Mouse (Mus musculus) kidney, adult 2 months (tissue): ENCODE measurements around the gene Depdc5. TPM values are rescaled to one million over a fixed set of nuclear protein-coding genes. Genes with fewer than 3 reads are reported as not detected.

Source experiments
- DNase-seq: peaks from one replicate; pipeline ENCODE4 v3.0.0; 2021
- H3K27ac ChIP-seq: fragments of 200-500 bp; 2 replicates; pipeline ENCODE4 v1.5.1; 2012; ENCODE audit warnings: low read depth, low read length, control low read depth, inconsistent platforms; ENCODE audit not compliant: insufficient read depth
- H3K27me3 ChIP-seq: fragments of 200-500 bp; replicated peaks from 2 replicates; pipeline ENCODE4 v1.6.1; 2012; ENCODE audit warnings: mild to moderate bottlenecking, moderate library complexity, low read length, inconsistent platforms; ENCODE audit not compliant: control insufficient read depth, insufficient read depth
- H3K36me3 ChIP-seq: fragments of 200-500 bp; 2 replicates; pipeline ENCODE4 v1.6.1; 2012; ENCODE audit warnings: mild to moderate bottlenecking, moderate library complexity, low read length, inconsistent platforms; ENCODE audit not compliant: control insufficient read depth, insufficient read depth
- H3K4me1 ChIP-seq: fragments of 200-500 bp; 2 replicates; pipeline ENCODE4 v1.6.1; 2011; ENCODE audit warnings: low read length; ENCODE audit not compliant: control insufficient read depth, insufficient read depth
- H3K4me3 ChIP-seq: fragments of 200-500 bp; 2 replicates; pipeline ENCODE4 v1.5.1; 2011; ENCODE audit warnings: mild to moderate bottlenecking, low read depth, low read length, control low read depth; ENCODE audit not compliant: insufficient read depth
- CTCF ChIP-seq: fragments of 200-500 bp; conservative IDR thresholded peaks from 2 replicates; pipeline ENCODE4 v1.5.1; 2011; ENCODE audit warnings: low read depth, mild to moderate bottlenecking, control low read depth, low read length, moderate library complexity, mixed read lengths; ENCODE audit not compliant: insufficient read depth, insufficient read length
- POLR2A ChIP-seq: fragments of 200-500 bp; IDR thresholded peaks from one replicate; pipeline ENCODE4 v1.6.1; 2011; ENCODE audit warnings: low read depth, low read length, control low read depth
- WGBS: fragments of 180-500 bp; shearing (Covaris S2); methylation state at CpG from one replicate; pipeline ENCODE4 v1.1.7; 2018; 5-methylcytosine and 5-hydroxymethylcytosine counted together
- polyA plus RNA-seq: library from polyadenylated mRNA; depleted of rRNA; stranded (reverse); fragments of >200 nt; gene quantifications from 2 replicates; pipeline ENCODE4 v1.2.3, GENCODE M21; 2012

Gene Depdc5
- polyA plus RNA-seq, 1 experiment: 11.8 TPM

DNA sequence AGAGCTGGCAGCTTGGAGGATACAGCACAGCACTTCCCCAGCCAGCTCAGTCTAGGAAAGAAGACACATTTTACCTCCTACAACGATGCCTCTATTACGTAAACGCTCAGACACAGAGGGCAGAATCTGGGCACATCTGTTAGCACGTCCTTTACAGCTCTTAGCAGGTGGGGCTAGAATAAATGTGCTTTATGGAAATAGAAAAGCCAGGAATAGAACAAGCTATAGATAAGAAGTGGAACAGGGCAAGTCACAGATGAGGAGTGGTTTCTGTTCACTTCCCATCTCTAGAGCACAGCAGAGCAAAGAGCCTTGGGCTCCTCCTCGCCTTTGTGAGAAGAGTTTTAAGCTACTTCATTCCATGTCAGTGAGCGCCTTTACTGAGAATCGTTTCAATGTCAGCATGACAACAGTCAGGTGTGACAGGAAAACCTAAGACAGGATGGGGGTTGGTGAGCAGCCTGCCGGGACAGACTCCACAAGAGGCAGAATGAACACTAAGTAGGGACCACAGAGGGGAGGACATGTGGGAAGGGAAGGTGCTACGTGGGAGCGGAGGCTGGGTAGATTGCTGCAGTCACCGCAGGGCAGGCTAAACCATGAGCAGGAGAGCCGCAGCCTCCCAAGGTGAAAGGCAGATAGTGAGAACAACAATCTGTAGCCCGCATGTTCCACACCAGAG lies 126.6 kb downstream of the Depdc5 start:
- H3K27me3 ChIP-seq: no peaks in the 10 kb centered on the region
- H3K4me1 ChIP-seq: no peaks in the 10 kb centered on the region
- TF ChIP-seq CTCF (no peak), POLR2A (no peak)
- H3K36me3 ChIP-seq: no peaks in the 10 kb centered on the region; the same call in 1 of the 2 replicates
- no peak for DNase-seq
- 77% methylated on average over 13 of the region's 13 CpGs for WGBS
- no peak overlapping the region for H3K4me3 ChIP-seq
- no peak overlapping the region for H3K27ac ChIP-seq

DNA sequence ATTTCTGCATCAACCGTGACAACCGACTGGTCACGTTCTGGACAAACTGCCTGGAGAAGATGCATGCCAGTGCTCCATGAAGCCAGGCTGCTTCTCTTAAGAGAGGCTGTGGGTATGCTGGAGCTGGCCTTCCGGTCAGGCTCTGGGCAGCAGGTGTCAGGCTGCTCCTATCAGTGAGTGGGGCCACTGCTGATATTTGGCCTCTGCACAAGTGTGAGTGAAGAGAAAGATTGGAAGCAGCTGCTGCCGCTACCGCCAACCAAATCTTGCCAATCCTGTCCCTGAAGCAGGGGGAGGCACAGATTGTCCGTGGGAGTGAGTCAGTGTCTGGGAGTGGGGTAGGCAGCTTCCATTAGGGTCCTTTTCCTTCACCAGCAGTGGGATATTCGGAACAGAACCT lies 127.7 kb downstream of the Depdc5 start:
- no peaks in the 10 kb centered on the region for H3K4me1 ChIP-seq
- no peaks in the 10 kb centered on the region for H3K27me3 ChIP-seq
- WGBS: 55% methylated on average over 8 of the region's 8 CpGs
- H3K4me3 ChIP-seq: no peak overlapping the region
- DNase-seq: no peak
- no peak for TF ChIP-seq POLR2A
- TF ChIP-seq CTCF: peak; percentile 30; the same call in 1 of the 2 replicates
- H3K27ac ChIP-seq: no peak overlapping the region
- no peaks in the 10 kb centered on the region; the same call in 1 of the 2 replicates for H3K36me3 ChIP-seq

DNA sequence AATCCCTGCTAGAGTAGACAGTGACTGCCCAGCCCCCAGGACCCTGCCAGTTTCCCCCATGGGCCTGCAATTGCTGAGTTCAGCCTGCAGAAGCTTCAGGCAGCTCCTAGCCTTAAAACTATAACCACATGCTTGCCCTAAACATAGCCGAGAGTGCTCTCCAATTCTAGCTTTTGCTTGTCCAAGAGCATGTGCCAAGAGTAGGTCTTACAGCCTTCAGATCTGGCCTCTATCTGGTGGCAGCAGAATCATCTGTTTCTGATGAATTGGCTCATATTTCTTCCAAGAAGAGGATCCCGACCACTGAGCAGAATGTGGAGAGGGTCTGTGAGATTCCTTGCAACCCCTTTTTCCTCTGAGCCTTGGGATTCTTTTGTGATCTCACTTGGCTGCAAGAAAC lies 131.0 kb downstream of the Depdc5 start:
- H3K4me1 ChIP-seq: peaks cover 5% of the 10 kb centered on the region; the same call in 1 of the 2 replicates
- H3K27me3 ChIP-seq: no peaks in the 10 kb centered on the region
- H3K4me3 ChIP-seq: no peak overlapping the region
- TF ChIP-seq POLR2A (no peak), CTCF (no peak)
- no peak overlapping the region for H3K27ac ChIP-seq
- DNase-seq: no peak
- 54% methylated on average over 2 of the region's 2 CpGs for WGBS
- no peaks in the 10 kb centered on the region for H3K36me3 ChIP-seq

DNA sequence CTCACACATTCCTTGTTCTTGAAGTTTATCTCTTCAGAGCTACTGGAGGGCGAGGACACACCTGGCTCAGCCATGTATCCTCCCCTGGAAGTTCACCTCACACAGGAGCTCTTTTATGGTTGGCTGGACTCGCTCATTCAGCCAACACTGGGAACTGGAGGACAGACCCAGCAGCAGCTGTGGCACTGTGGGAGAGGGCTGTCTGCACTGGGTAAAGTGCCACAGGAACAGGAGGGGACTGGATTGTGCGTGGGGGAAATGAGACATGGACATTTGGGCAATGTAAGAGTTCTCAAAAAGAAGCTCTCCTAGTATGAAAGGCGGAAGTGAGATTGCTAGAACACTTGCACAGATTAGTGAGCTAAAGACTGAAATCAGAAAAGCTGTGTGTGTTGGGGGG lies 132.3 kb downstream of the Depdc5 start:
- H3K36me3 ChIP-seq: no peaks in the 10 kb centered on the region
- H3K27ac ChIP-seq: no peak overlapping the region
- TF ChIP-seq POLR2A (no peak), CTCF (no peak)
- no peak overlapping the region for H3K4me3 ChIP-seq
- WGBS: 57% methylated on average over 4 of the region's 4 CpGs
- no peaks in the 10 kb centered on the region for H3K27me3 ChIP-seq
- DNase-seq: no peak
- peaks cover 5% of the 10 kb centered on the region; the same call in 1 of the 2 replicates for H3K4me1 ChIP-seq

DNA sequence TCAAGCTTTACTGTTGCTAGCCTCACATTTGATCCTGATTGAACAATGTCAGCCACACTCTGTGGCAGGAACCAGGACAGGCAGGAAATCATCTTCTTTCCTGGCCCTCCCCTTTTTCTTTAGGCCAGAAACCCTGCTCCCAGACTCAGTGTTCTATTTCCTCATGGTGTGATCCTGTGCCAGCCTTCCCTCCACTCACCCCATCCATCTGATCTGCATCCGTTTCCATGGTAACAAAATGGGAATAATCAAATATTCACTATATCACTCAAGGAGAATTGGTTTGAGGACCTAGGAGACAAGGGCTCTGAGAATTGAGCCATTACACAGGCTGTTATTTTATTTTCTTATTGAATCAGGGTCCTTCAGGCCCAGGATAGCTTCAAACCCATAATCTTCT lies 133.1 kb downstream of the Depdc5 start:
- Histone ChIP-seq H3K36me3 (no peaks in the 10 kb centered on the region), H3K27ac (no peak overlapping the region), H3K4me3 (no peak overlapping the region), H3K4me1 (peaks cover 5% of the 10 kb centered on the region; the same call in 1 of the 2 replicates), H3K27me3 (no peaks in the 10 kb centered on the region)
- TF ChIP-seq POLR2A: no peak
- no peak for DNase-seq
- WGBS: 84% methylated on average over 1 of the region's 1 CpGs

DNA sequence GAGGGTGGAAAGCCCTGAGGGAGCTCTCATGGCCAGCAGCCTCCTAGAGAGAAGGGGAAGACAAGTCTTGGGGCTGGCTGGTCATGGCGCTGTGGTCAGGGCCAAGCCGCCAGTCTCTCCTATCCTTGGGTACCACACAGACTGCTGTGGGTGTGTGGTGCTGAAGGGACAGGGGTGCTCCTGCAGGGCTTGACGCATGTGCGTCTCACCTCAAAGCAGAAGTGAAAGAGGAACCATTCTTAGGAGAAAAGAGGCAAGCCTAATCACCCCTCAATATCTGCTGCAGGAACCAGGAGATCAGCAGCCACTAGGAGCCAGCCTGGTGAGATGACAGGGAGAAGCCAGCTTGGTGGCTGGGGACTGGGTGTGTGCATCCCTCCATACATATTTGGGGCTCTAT lies 134.2 kb downstream of the Depdc5 start:
- peak; percentile 47 for DNase-seq
- TF ChIP-seq CTCF (no peak), POLR2A (no peak)
- Histone ChIP-seq H3K27ac (no peak overlapping the region), H3K27me3 (no peaks in the 10 kb centered on the region), H3K4me3 (no peak overlapping the region), H3K4me1 (peaks cover 5% of the 10 kb centered on the region; the same call in 1 of the 2 replicates), H3K36me3 (no peaks in the 10 kb centered on the region)
- 64% methylated on average over 4 of the region's 4 CpGs for WGBS

DNA sequence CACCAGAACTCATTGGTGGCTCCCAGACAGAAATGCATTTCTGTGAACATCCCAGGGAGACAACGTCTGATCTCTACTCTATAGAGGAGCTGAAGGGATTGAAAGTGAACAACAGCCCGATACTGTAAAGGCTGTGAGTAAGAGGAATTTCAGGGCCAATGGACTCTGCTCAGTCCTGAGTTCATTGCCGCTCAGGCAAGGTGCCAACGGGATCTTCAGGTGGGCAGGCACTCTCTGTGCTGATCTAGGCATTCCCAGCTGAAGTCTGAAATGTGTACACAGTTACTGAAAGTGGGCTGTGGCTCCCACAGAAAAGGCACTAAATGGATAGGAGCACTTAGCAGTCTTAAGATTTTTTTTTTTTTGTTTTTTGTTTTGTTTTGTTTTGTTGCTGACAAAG lies 135.3 kb downstream of the Depdc5 start:
- H3K27ac ChIP-seq: peak overlapping the region; percentile 71; the same call in 1 of the 2 replicates
- no peaks in the 10 kb centered on the region for H3K36me3 ChIP-seq
- 57% methylated on average over 4 of the region's 4 CpGs for WGBS
- TF ChIP-seq POLR2A (no peak), CTCF (no peak)
- no peaks in the 10 kb centered on the region for H3K27me3 ChIP-seq
- H3K4me3 ChIP-seq: no peak overlapping the region
- peak; percentile 85 for DNase-seq
- H3K4me1 ChIP-seq: peaks cover 12% of the 10 kb centered on the region; the same call in 1 of the 2 replicates

DNA sequence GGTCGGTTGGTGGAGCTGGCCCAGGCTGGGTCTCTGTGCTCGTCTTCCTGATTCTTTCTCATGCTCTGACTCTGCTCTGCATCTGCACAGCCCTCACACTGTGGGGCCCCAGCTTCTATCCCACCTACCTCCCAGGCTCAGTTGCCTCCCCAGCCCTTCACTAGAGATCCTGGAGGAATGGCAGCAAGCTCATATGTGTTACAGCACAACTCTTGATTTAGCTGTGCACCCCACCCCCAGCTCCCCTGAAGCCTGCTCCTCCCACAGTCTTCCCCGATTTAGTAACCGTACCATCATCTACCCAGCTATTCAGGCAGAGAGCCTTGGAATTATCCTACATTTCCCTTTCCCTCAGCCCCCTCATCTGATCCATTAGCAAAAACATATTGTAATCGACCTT lies 137.6 kb downstream of the Depdc5 start:
- no peaks in the 10 kb centered on the region for H3K27me3 ChIP-seq
- no peak overlapping the region for H3K27ac ChIP-seq
- H3K36me3 ChIP-seq: no peaks in the 10 kb centered on the region
- no peak for TF ChIP-seq CTCF
- no peak for TF ChIP-seq POLR2A
- no peak for DNase-seq
- H3K4me3 ChIP-seq: no peak overlapping the region
- peaks cover 12% of the 10 kb centered on the region; the same call in 1 of the 2 replicates for H3K4me1 ChIP-seq
- 83% methylated on average over 5 of the region's 5 CpGs for WGBS
